ENCODE assay signal across 32 mouse cellular contexts in the genomic region with DNA sequence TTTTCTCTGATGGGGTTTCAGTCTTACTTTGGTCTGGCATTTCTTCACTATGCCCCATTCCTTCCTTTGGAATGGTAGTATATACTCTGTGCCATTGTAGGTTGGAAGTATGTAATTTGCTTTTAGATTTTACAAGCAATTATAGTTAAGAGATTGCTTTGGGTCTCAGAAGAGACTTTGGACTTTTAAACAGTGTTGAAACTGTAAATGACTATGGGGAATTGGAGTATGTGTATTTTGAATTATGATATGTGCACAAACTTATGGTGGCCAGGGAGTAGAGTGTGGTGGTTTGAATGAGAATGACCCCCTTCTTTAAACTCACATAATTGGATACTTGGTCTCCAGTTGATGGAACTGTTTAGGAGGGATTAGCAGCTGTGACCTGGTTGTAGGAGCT.
"Had no signal": no experiment of that assay in that cellular context is flagged by ENCODE, and none has a peak within 500 bp of the region (broad histone marks: within the 10 kb centered on the region; RNA-seq: fewer than 3 reads in every experiment).

No protein-coding gene starts in this region.

- H3K4me1 ChIP-seq: limb, embryonic 10.5 days; limb, embryonic 12.5 days; limb, embryonic 13.5 days; limb, embryonic 15.5 days; liver, embryonic 12.5 days; liver, embryonic 13.5 days; liver, embryonic 15.5 days; lung, embryonic 15.5 days; megakaryocyte, embryonic 14.5 days; midbrain, embryonic 10.5 days; midbrain, embryonic 12.5 days; midbrain, embryonic 13.5 days; midbrain, embryonic 15.5 days had no signal

- H3K9ac ChIP-seq: limb, embryonic 12.5 days; limb, embryonic 13.5 days; limb, embryonic 15.5 days; liver, embryonic 12.5 days; liver, embryonic 13.5 days; liver, embryonic 14.5 days; liver, embryonic 15.5 days; liver, postnatal 0 days; lung, embryonic 14.5 days; lung, embryonic 15.5 days; midbrain, embryonic 12.5 days; midbrain, embryonic 13.5 days; midbrain, embryonic 15.5 days had no signal

- H3K4me2 ChIP-seq: limb, embryonic 12.5 days; limb, embryonic 13.5 days; limb, embryonic 15.5 days; liver, embryonic 11.5 days; liver, embryonic 12.5 days; liver, embryonic 13.5 days; liver, embryonic 15.5 days; lung, embryonic 14.5 days; lung, embryonic 15.5 days; midbrain, embryonic 11.5 days; midbrain, embryonic 12.5 days; midbrain, embryonic 13.5 days; midbrain, embryonic 15.5 days had no signal

- H3K9me3 ChIP-seq: limb, embryonic 10.5 days; limb, embryonic 12.5 days; limb, embryonic 13.5 days; limb, embryonic 15.5 days; liver, embryonic 12.5 days; liver, embryonic 13.5 days; liver, embryonic 15.5 days; lung, embryonic 15.5 days; midbrain, embryonic 10.5 days; midbrain, embryonic 12.5 days; midbrain, embryonic 13.5 days; midbrain, embryonic 15.5 days had no signal

- H3K36me3 ChIP-seq: limb, embryonic 10.5 days; limb, embryonic 12.5 days; limb, embryonic 13.5 days; limb, embryonic 15.5 days; liver, embryonic 12.5 days; liver, embryonic 13.5 days; liver, embryonic 15.5 days; lung, embryonic 15.5 days; midbrain, embryonic 10.5 days; midbrain, embryonic 12.5 days; midbrain, embryonic 13.5 days; midbrain, embryonic 15.5 days had no signal

- H3K27ac ChIP-seq: left cerebral cortex, adult 2 months; limb, embryonic 10.5 days; limb, embryonic 12.5 days; limb, embryonic 13.5 days; limb, embryonic 15.5 days; liver, embryonic 12.5 days; liver, embryonic 13.5 days; liver, embryonic 14.5 days; liver, embryonic 15.5 days; lung, embryonic 15.5 days; macrophage; midbrain, embryonic 10.5 days; midbrain, embryonic 12.5 days; midbrain, embryonic 13.5 days; midbrain, embryonic 15.5 days had no signal

- ATAC-seq: liver, embryonic 12.5 days; liver, postnatal 0 days; lung, postnatal 0 days; midbrain, embryonic 13.5 days; midbrain, embryonic 15.5 days; midbrain, embryonic 16.5 days had no signal

- DNase-seq: left cerebral cortex, postnatal 4 days; liver; liver, embryonic 13.5 days; liver, postnatal 0 days; lung, adult 18-20 months; lung, adult 2 months; lung, embryonic 14.5 days; lung, postnatal 10 days; lung, postnatal 14 days; lung, postnatal 36 days; lung, postnatal 4 days; midbrain, embryonic 14.5 days had no signal

- H3K4me3 ChIP-seq: left cerebral cortex, adult 2 months; limb, embryonic 10.5 days; limb, embryonic 12.5 days; limb, embryonic 13.5 days; limb, embryonic 15.5 days; liver, embryonic 12.5 days; liver, embryonic 13.5 days; liver, embryonic 15.5 days; lung, embryonic 15.5 days; megakaryocyte, embryonic 14.5 days; midbrain, embryonic 10.5 days; midbrain, embryonic 12.5 days; midbrain, embryonic 13.5 days; midbrain, embryonic 15.5 days; myocyte had no signal

- H3K27me3 ChIP-seq: limb, embryonic 12.5 days; limb, embryonic 13.5 days; limb, embryonic 15.5 days; liver, embryonic 12.5 days; liver, embryonic 13.5 days; liver, embryonic 15.5 days; lung, embryonic 15.5 days; megakaryocyte, embryonic 14.5 days; midbrain, embryonic 12.5 days; midbrain, embryonic 13.5 days; midbrain, embryonic 15.5 days had no signal
